In the genomic region with DNA sequence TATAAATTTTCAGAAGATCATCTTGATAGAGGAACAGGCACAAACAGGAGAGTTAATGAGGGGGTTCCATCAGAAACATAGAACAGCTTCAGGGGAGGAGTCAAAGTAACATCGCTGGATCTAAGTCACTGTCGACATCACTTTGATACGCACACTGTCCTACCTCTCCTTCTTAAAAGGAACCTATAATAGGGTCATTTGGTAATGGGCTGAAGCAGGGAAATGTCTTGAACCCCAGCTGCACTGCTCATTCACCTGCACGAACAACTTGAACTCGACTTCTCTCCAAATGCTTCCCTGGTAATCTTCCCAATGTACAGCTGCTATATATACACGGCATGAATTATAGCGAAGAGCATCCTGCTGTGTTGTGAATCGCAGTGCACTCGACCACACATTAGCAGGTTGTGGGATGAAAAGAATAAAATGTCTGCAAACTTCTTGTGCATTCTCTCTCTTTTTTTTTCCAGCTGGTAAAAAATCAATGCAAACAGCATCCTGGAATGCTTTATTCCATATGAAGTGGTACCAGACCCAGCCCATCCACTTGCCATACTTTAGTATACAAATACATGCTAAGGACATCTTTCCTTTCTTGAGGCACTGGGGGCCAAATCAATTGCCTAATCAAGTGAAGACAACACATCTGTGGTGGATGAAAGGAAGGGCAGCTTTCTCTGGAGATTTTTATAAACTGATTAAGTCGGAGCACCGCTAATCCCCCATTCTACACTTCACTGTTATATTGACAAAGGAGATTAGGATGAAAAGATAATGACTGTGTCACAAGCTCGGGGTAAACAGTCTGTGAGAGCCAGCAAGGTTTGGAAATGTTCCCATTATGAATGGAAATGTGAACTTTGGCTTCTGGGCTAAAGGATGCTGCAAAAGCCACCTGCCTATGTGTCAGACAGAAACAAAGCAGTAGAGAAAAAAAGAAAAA, we compare ENCODE assay signal across 25 mouse cellular contexts.
DNase-seq lines count a peak whose midpoint lies in the region; ATAC-seq and TF ChIP-seq lines count a peak whose summit lies in the region.
"Had no signal": no experiment of that assay in that cellular context is flagged by ENCODE, and none has a peak within 500 bp of the region (broad histone marks: within the 10 kb centered on the region; RNA-seq: fewer than 3 reads in every experiment).

No protein-coding gene starts in this region.

- TF ChIP-seq POLR2A in brain, embryonic 14.5 days (IDR thresholded peaks at IDR 0.05; ENCODE audit: borderline replicate concordance, extremely low read depth, insufficient read depth, insufficient read length, poor library complexity, severe bottlenecking) = no peak

- H3K4me1 ChIP-seq in forebrain, embryonic 11.5 days (replicated peaks; ENCODE audit: control insufficient read depth, insufficient read depth, low read length) = peaks cover 2% of the 10 kb centered on the region; the same call in 1 of the 2 replicates
- no peaks in the 10 kb centered on the region for H3K4me1 ChIP-seq in forebrain, postnatal 0 days (ENCODE audit: insufficient read depth)
- H3K4me1 ChIP-seq in midbrain, embryonic 10.5 days = peaks cover 34% of the 10 kb centered on the region
- no peaks in the 10 kb centered on the region for H3K4me1 ChIP-seq in midbrain, postnatal 0 days (ENCODE audit: insufficient read depth, low read length)
- H3K4me1 ChIP-seq: heart, embryonic 15.5 days; megakaryocyte, embryonic 14.5 days; neural tube, embryonic 15.5 days had no signal

- ATAC-seq in forebrain, embryonic 11.5 days (replicated peaks; ENCODE audit: low FRiP score) = peak; percentile 65
- ATAC-seq in forebrain, postnatal 0 days = no peak
- ATAC-seq in midbrain, postnatal 0 days (ENCODE audit: low FRiP score) = no peak
- no peak for ATAC-seq in erythroid progenitor cell, adult 5-6 weeks (replicated peaks; ENCODE audit: low FRiP score, poor library complexity, severe bottlenecking)

- H3K4me3 ChIP-seq in forebrain, embryonic 11.5 days (ENCODE audit: low read depth, low read length) = no peak overlapping the region
- H3K4me3 ChIP-seq in forebrain, postnatal 0 days (ENCODE audit: low read depth, low read length) = no peak overlapping the region
- H3K4me3 ChIP-seq in midbrain, embryonic 10.5 days = no peak overlapping the region
- H3K4me3 ChIP-seq in midbrain, postnatal 0 days (ENCODE audit: low read depth, low read length) = no peak overlapping the region
- H3K4me3 ChIP-seq in gastrocnemius, adult 2 months = no peak overlapping the region
- H3K4me3 ChIP-seq: heart, embryonic 15.5 days; layer of hippocampus, adult 2 months; megakaryocyte, embryonic 14.5 days; myocyte; neural tube, embryonic 15.5 days had no signal

- no peak for DNase-seq in forebrain, embryonic 11.5 days (ENCODE audit: low spot score)
- no peak for DNase-seq in forebrain, postnatal 0 days
- peak; percentile 76 for DNase-seq in brain, embryonic 14.5 days (ENCODE audit: low read depth)
- peak; percentile 40 for DNase-seq in midbrain, embryonic 10.5 days (ENCODE audit: low spot score)
- DNase-seq in midbrain, postnatal 0 days (ENCODE audit: low spot score) = peak; percentile 24
- no peak for DNase-seq in gastrocnemius, adult 2 months
- DNase-seq: cerebellum, adult 9-10 months; gastrocnemius, postnatal 36 days; heart, postnatal 4 days; kidney, adult 8-10 months; kidney, postnatal 14 days; layer of hippocampus, postnatal 36 days; left cerebral cortex, postnatal 4 days; liver; lung, adult 18-20 months; lung, postnatal 14 days; right cerebral cortex, postnatal 25 days; thymus, postnatal 36 days had no signal

- no peak overlapping the region for H3K27ac ChIP-seq in forebrain, embryonic 11.5 days (ENCODE audit: low read depth, low read length)
- H3K27ac ChIP-seq in forebrain, postnatal 0 days (ENCODE audit: low read depth, low read length) = no peak overlapping the region
- no peak overlapping the region for H3K27ac ChIP-seq in midbrain, embryonic 10.5 days (replicated peaks)
- no peak overlapping the region for H3K27ac ChIP-seq in midbrain, postnatal 0 days (ENCODE audit: low read depth, low read length)
- H3K27ac ChIP-seq in gastrocnemius, adult 2 months = no peak overlapping the region
- H3K27ac ChIP-seq: heart, embryonic 15.5 days; layer of hippocampus, adult 2 months; neural tube, embryonic 15.5 days had no signal

- intact Hi-C loops in gastrocnemius, adult 2 months (cut with DNase I) = no loop called here

- H3K36me3 ChIP-seq in forebrain, embryonic 11.5 days (ENCODE audit: control insufficient read depth, insufficient read depth, low read length) = no peaks in the 10 kb centered on the region
- no peaks in the 10 kb centered on the region for H3K36me3 ChIP-seq in forebrain, postnatal 0 days (ENCODE audit: insufficient read depth)
- no peaks in the 10 kb centered on the region for H3K36me3 ChIP-seq in midbrain, embryonic 10.5 days
- no peaks in the 10 kb centered on the region for H3K36me3 ChIP-seq in midbrain, postnatal 0 days (ENCODE audit: insufficient read depth, low read length)
- H3K36me3 ChIP-seq: heart, embryonic 15.5 days; neural tube, embryonic 15.5 days had no signal

- H3K9ac ChIP-seq in forebrain, embryonic 11.5 days (ENCODE audit: low read length) = no peak overlapping the region
- no peak overlapping the region for H3K9ac ChIP-seq in forebrain, postnatal 0 days
- H3K9ac ChIP-seq in midbrain, postnatal 0 days (replicated peaks; ENCODE audit: low read length, poor library complexity, severe bottlenecking) = no peak overlapping the region
- H3K9ac ChIP-seq: heart, embryonic 15.5 days; neural tube, embryonic 15.5 days had no signal

- 25% methylated on average over 12 of the region's 12 CpGs for WGBS in forebrain, embryonic 11.5 days
- WGBS in forebrain, postnatal 0 days = 17% methylated on average over 12 of the region's 12 CpGs
- WGBS in midbrain, embryonic 10.5 days = 33% methylated on average over 12 of the region's 12 CpGs
- WGBS in midbrain, postnatal 0 days = 20% methylated on average over 12 of the region's 12 CpGs

- TF ChIP-seq CTCF in forebrain, postnatal 0 days (IDR thresholded peaks at IDR 0.05; ENCODE audit: low read depth) = no peak
- TF ChIP-seq CTCF in brain, embryonic 14.5 days (IDR thresholded peaks at IDR 0.05; ENCODE audit: borderline replicate concordance, extremely low read depth, insufficient read depth, insufficient read length) = no peak
- no peak for TF ChIP-seq CTCF in midbrain, postnatal 0 days (IDR thresholded peaks at IDR 0.05)
- TF ChIP-seq CTCF in gastrocnemius, adult 2 months (IDR thresholded peaks at IDR 0.05) = no peak

- no peaks in the 10 kb centered on the region for H3K9me3 ChIP-seq in forebrain, embryonic 11.5 days (ENCODE audit: control insufficient read depth, low read length)
- H3K9me3 ChIP-seq in forebrain, postnatal 0 days (ENCODE audit: low read length) = no peaks in the 10 kb centered on the region
- H3K9me3 ChIP-seq in midbrain, embryonic 10.5 days (replicated peaks) = no peaks in the 10 kb centered on the region
- H3K9me3 ChIP-seq in midbrain, postnatal 0 days (ENCODE audit: low read length) = no peaks in the 10 kb centered on the region
- H3K9me3 ChIP-seq: heart, embryonic 15.5 days; megakaryocyte, embryonic 14.5 days; neural tube, embryonic 15.5 days had no signal

- no peaks in the 10 kb centered on the region; the same call in 1 of the 2 replicates for H3K27me3 ChIP-seq in forebrain, embryonic 11.5 days (ENCODE audit: control insufficient read depth, insufficient read depth, low read length)
- no peaks in the 10 kb centered on the region for H3K27me3 ChIP-seq in forebrain, postnatal 0 days (ENCODE audit: insufficient read depth, low read length)
- H3K27me3 ChIP-seq in midbrain, embryonic 10.5 days (ENCODE audit: low read depth, poor library complexity, severe bottlenecking) = peaks cover 88% of the 10 kb centered on the region
- H3K27me3 ChIP-seq in midbrain, postnatal 0 days (ENCODE audit: insufficient read depth, low read length) = no peaks in the 10 kb centered on the region
- H3K27me3 ChIP-seq: CH12.LX; heart, embryonic 15.5 days; megakaryocyte, embryonic 14.5 days; neural tube, embryonic 15.5 days had no signal

- H3K4me2 ChIP-seq in forebrain, embryonic 11.5 days (ENCODE audit: low read depth, low read length, severe bottlenecking) = no peak overlapping the region
- no peak overlapping the region for H3K4me2 ChIP-seq in forebrain, postnatal 0 days (ENCODE audit: low read depth)
- H3K4me2 ChIP-seq in midbrain, postnatal 0 days (ENCODE audit: low read depth, low read length, poor library complexity, severe bottlenecking) = no peak overlapping the region
- H3K4me2 ChIP-seq: heart, embryonic 15.5 days; neural tube, embryonic 15.5 days had no signal

Comparison
In these comparisons a context has a peak if more than half of its experiments do, and no peak if none do; other contexts are left out.
1. DNase-seq: peak in brain, embryonic 14.5 days (single experiment), midbrain, embryonic 10.5 days (single experiment) and midbrain, postnatal 0 days (single experiment); none in forebrain, embryonic 11.5 days (single experiment), forebrain, postnatal 0 days (single experiment) and gastrocnemius, adult 2 months (single experiment).